Mouse (Mus musculus) fibroblast of lung, adult 2 months (primary cell): ENCODE results near the gene Hnrnpa3.
"Not testable (repeated sequence)": the region's sequence is repeated elsewhere in the genome, so short reads cannot be mapped to it uniquely, and the experiment has no call there.

Source experiments
- DNase-seq: peaks from one replicate; pipeline ENCODE4 v3.0.0-alpha.2; 2011; ENCODE audit warnings: low read depth

Hnrnpa3 gene

DNA sequence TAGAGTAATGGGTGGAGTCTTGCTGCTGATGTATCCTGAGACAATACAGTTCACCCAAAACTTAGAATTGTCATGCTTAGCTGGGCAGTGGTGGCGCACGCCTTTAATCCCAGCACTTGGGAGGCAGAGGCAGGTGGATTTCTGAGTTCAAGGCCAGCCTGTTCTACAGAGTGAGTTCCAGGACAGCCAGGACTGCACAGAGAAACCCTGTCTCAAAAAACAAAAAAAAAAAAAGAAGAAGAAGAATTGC lies 22.1 kb upstream of the Hnrnpa3 start:
- not testable (repeated sequence) for DNase-seq

DNA sequence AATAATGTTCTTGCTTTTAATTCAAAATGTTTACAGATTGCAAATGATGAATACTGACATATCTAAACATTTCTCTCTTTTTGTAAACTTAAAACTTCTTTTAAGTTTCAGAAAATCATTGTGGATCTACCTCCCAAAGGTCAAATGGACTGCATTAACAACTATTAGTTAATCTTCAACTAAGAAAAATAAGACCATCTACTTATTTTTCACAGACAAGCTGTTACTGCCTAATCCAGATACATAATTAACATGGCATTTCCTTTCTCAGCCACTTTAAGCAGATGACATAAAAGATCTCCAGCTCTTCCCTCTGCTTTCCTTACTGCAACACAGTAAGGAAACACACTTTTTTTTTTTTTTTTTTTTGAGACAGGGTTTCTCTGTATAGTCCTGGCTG lies 21.7 kb upstream of the Hnrnpa3 start:
- no peak for DNase-seq

DNA sequence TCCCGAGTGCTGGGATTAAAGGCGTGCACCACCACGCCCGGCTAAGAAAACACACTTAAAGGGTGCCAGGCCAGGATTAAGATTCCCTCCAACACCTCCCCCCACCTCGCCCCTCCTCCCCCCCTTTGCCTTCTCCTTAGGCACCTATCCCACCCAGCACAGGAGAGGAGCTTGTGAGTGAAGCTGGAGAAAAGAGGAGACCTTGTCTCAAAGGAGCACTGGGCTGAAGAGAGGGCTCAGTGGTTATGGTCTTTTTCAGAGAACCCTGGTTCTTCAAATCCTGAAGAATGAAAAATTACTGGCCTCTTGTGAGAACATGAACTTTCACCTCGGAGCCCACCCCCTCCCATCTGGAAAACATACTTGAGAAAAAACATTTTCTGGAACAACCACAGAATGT lies 21.2 kb upstream of the Hnrnpa3 start:
- DNase-seq, result not testable (repeated sequence)

DNA sequence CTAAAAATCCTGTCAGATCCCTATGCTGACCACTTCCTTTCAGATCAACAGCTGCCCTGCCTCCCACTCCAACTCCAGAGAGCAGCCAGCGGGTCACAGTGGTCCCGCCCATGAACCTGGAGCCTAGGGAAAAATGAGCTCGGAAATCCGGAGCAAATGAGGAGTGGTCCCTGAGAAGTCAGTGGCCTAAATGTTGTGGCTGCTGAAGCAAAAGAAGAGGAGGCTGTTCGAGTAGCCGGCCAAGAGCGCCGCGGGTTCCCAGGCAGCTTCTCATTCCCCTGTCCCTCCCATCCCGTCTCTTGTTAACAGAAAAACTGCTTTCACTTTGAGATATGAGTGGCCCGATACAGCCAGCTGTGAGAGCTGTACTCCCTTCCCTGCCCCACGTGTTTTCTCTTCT lies 19.5 kb upstream of the Hnrnpa3 start:
- DNase-seq, result not testable (repeated sequence)

DNA sequence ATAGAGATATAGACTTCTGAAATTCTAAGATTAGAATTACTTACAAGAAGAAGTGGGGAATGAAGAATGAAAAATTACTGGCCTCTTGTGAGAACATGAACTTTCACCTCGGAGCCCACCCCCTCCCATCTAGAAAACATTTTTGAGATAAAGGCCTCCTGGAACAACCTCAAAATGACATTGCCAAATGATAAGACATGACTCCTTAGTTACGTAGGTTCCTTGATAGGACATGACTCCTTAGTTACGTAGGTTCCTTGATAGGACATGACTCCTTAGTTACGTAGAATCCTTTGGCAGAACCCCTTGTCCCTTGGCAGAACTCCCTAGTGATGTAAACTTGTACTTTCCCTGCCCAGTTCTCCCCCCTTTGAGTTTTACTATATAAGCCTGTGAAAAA lies 16.7 kb upstream of the Hnrnpa3 start:
- not testable (repeated sequence) for DNase-seq

DNA sequence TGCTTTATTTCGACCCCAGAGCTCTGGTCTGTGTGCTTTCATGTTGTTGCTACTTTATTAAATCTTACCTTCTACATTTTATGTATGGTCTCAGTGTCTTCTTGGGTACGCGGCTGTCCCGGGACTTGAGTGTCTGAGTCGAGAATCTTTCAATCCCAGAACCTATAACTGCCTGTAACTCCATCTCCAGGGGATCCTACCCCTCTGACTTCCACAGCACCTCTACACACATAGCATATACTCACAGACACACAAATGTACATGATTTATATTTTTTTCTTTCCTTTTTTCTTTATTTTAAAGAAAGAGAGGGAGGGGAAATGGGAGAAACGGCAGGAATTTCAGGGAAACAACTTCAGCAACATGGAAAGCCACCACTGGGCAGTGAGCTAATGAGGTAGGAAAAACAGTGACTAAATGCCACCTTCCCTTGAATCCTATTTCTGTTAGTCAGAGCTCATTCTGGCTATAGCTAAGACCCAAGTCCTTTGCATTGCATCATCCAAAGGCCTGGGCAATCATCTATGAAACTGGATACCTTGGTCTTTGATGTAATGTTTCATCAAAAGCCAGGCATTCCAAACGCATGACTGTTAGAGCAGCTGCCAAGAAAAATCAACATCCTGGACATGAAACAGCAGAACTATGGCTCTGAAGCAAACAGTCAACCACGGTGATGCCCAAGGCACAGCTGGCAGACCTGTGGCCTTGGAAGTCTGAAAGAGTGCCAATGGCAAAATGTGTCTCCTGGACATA lies 16.1 kb upstream of the Hnrnpa3 start:
- peak; percentile 89 for DNase-seq

DNA sequence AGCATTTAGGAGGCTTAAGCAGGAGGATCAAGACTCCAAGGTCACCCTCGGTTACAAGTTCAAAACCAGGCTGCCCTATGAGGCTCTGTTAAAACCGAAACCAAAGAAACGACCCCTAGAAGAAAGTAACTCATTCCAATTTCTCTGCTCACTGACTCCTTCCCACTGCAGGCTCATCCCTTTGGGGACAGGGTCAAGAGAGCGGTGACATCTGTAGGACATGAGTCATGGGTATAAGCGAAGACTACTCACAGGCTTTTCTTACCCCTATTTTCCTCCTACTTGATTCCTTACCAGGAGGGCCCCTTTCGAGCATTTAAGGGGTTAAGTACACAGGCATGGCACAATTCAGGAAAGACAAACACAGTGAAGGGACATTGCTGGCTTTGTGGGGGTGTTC lies 15.1 kb upstream of the Hnrnpa3 start:
- no peak for DNase-seq

DNA sequence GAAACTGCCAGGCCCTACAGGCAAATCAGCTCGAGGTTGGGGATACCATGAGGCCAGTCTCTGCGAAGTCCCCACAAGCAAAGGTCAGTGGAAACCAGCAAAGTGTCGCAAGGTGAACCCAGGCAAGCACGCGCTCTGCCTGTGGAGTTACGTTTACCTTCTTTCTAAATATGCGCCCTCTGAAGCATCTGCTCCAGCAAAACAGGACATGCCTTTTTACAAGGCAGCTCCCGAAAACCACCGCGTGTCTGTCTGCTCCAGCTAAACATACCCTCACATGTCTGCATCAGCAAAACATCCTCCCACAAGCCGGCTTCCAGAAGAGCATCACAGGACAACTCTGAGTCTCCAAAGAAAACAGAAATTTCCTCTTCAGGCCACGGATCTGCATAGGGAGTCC lies 13.8 kb upstream of the Hnrnpa3 start:
- DNase-seq, result no peak

DNA sequence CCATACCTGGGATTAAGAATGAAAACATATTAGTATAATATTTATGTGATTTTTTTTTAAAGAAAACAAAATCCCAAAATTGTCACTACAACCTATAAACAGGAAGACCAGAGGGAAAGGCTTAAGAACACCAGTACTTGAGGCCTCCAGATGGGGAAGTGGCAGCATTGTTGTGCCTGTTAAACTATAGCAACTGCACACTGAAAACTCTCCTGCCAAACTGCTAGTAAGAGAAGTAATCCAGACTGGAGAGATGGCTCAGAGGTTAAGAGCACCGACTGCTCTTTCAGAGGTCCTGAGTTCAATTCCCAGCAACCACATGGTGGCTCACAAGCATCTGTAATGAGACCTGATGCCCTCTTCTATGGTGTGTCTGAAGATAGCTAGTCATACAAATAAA lies 8.6 kb upstream of the Hnrnpa3 start:
- no peak for DNase-seq

DNA sequence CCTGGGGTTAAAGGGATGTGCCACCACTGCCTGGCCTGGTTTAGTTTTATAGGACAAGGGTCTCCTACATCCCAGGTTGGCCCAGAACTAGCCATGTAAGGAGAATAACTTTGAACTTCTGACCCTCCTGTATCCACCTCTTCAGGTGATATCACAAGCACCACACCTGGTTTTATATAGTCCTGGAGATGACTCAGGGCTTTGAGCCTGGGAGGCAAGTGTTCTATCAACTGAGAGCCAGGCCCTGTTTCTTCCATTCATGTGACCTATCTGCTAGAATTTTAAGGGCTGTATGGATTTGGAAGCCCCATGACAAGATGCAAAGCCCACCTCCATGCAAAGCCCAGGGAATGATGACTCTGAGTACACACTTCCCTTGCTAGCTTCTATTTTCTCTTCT lies 5.9 kb upstream of the Hnrnpa3 start:
- DNase-seq, result no peak

DNA sequence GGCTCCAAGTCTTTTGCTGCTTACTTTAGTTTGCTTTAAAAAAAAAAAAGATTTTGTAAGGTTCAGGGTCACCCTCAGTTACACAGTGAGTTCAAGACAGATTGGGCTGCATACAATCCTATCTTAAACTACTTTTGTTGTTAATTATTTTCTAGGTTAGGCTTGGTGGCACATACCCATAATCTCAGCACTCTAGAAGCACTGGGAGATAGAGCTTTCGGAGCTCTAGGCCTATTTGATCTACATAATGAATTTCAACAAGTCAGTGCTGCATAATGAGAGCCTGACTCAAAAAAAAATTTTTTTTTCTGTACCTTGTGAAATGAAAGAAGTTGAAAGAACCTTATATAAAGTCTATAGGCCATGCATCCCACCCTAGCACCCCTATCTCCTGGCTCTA lies 4.4 kb upstream of the Hnrnpa3 start:
- DNase-seq, result no peak

DNA sequence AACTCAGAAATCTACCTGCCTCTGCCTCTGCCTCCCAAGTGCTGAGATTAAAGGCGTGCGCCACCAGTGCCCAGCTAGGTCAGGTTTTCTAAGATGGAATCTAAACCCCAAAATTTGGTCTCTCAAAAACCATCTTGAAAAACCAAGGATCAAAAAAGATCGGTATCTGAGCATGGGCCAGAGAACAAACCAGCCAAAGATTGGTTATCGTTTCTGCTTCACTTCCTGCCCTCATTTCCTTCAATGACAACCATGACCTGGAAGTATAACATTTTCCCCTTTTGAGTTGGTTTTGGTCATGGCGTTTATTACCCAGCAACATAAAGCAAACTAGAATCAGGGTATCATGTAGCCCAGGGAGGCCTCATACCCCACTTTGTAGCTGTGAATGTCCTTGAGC lies 2.1 kb upstream of the Hnrnpa3 start:
- DNase-seq, result no peak

DNA sequence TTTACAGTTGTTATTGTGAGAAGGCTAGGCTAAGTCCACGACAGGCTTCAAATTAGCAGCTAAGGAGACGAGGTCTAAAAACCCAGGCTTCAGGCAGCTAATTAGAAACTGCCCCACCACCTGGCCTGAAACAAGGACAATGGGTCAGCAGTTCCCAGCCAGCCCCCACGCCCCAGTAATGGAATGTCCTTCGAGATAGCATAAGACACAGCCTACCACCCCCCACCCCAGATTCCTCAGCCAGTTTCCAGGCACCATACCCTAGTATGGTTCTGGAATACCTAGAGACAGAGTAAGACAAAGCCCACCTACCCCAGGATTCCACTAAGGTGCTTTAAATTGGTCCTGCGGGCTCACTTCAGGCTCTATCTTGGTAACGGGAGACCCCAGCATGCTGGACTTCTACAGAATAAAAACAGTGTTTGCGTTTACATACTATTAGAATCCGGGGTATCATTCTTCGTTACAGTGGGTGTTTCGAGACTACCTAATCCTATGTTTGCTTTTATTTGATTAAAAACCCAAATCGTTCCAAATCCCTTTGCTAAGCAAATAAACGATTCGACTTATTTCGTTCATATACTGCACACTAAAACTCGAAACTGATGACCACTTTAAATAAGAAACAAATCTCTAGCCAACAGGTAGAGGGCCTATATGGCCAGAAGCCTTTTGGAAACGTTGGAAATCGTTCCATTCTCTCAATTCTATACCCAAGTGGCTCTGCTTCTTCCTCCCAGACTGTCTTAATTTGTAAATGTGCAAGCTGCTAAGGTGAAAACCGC lies 962 bp upstream of the Hnrnpa3 start:
- DNase-seq, result no peak

DNA sequence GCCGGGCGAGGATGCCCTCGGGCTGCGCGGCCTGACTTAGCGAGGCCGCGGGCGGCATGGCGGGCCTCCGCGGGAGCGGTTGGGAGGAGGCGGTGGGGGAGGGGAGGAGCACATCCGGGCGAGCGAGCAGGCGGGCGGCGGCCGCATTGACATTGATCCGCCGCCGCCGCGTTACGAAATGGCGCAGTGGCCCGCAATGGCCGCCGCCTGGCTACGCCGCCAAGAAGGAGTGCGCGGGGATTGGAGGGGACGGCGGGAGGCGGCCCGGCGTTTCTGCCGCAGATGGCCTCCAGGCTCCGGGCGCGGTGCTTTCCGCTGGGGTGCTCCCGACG lies 534 bp downstream of the Hnrnpa3 start:
- DNase-seq, result peak; percentile 38

DNA sequence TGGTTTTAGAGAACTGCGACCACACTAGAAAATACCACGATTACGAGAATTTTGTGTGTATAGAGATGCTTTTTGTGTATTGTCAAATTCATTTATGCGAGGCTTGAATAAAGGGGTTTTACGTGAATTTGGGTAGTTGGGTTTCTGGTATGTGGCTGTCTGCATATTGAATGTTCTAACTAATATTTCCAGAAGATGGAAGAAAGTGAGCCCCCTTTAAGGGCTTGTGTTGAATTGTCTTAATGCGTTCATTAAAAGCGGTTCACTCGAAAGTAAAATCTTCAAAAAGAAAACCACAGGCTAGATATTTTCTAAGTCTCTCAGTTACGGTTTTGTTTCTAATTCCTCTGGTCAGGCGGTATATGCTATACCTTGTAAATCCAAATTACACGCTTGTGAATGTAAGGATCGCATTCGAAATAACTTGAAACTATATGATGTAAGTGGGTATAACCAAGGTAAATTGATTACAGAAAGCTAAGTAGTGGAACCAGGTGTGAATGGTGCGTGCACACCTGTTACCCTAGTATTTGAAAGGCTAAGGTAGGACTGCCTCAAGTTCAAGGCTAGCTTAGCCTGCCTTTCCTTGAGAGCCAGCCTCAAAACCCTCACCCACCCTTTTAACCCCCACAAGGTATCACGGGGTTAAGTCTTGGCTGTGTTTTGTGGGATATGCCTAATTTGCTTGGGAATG lies 1.3 kb downstream of the Hnrnpa3 start:
- DNase-seq, result no peak

DNA sequence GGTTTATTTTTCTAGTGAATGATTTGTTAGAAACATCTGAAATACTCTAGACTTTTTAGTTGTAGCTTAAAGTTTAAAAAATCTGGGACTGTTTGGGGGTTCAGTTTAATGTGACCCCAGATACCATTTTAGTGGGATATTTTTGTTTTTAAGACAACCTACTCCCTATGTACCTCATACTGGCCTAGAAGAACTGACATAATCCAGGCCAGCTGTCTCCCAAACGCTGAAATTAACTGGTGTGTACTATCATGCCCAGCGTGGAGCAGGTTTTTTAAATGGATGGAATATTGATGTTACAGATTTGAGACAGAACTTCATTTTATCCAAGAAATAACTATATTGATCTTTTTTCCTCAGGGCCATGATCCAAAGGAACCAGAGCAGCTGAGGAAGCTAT lies 2.0 kb downstream of the Hnrnpa3 start:
- DNase-seq, result no peak

DNA sequence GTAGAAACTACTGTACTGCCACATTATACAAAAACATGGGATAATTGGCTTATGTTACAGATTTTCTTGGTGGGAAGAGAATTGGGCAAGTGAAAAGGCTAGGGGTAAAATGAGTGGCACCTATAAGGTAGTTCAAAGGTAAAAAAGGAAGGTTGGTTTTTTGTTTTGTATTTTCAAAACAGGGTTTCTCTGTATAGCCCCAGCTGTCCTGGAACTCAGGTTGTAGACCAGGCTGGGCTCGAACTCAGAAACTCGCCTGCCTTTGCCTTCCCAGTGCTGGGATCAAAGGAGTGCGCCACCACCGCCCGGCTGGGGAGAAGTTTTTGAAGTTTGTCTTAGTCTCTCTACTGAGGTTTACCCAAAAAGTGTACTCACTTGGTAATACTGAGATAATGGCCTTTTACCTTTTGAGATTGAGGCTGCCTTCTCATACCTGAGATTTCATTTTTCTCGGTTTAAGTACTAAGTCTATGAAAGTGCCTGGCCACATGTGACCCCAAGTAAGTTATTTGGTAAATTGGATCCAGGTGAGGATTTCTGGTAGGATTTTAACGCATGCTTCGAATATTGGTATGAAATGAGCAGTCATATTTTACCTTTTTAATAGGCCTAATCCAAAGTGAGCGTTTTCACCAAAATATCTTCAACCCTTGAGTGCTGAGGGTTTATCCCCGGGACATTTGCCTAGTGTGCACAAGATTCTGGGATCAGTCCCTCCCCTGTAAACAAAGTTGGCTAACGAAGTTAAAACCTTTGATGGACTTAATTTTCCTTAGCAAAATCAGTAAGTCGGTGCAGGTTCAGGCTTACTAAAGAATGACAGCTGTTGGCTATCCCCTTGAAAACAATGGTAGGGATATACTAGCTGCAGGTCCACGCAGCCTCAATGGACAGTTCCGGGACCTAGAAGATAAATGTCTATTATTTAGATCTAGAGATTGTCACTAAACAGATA lies 10.7 kb downstream of the Hnrnpa3 start:
- DNase-seq, result no peak

DNA sequence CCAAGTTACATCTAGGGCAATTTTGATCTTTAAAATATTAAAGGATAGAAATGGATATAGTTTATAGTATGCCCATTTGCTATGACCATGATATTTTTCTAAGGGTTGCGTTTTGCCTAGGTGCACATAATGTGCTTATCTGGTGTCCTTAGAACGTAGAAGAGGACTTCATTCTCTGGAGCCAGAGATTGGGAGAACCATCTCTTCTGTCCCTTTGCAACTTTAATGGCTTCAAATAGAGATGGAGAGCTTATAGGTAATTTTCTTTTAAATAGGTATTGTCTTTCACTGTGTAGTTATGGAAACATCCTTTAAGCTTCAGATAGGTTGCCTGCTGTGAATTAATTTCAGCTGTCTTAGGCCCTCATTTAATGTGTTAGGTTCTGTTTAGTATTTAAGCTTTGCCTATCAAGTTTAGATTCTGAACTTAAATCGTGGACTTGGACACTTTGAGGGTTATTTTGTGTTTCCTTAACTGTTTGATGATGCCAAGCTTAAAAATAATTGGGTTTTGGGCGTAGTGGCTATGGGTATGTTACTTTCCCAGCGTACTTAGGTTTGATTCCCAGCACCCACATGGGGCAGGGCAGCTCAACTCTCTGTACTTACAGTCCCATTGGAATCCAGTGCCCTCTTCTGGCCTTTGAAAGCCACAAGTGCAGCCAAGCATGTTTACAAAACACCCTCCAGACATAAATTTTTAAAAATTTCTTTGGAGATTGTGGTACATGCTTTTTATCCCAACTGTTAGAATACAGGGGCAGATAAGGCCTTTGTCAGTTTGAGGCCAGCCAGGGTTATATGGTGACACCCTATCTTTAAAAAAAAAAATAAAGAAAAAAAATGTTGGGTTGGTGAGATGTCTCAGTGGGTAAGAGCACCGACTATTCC lies 11.6 kb downstream of the Hnrnpa3 start:
- no peak for DNase-seq

DNA sequence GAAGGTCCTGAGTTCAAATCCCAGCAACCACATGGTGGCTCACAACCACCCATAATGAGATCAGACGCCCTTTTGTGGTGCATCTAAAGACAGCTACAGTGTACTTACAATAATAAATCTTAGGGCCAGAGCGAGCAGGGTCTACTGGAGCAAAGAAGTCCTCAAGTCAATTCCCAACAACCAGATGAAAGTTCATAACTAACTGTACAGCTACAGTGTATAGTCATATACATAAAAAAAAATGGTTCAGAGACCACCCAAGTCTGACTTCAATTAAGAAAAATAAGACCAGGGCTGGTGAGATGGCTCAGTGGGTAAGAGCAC lies 12.2 kb downstream of the Hnrnpa3 start:
- DNase-seq, result no peak

DNA sequence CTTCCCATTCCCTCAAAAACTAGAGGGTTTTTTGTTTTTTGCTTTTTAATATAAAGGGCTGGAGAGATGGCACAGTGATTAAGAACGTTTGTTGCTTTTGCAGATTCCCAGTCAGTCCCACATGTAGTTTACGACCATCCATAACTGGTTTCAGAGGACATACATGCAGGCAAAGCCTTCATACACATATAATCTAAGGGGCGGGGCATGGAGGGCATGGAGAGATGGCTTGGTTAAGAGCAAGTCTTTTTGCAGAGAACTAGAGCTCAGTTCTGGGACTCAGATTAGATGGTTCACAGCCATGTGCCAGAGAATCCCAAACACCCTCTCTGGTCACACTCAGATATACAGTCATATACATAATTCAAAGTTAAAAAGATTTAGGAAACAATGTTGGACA lies 13.5 kb downstream of the Hnrnpa3 start:
- DNase-seq, result no peak

DNA sequence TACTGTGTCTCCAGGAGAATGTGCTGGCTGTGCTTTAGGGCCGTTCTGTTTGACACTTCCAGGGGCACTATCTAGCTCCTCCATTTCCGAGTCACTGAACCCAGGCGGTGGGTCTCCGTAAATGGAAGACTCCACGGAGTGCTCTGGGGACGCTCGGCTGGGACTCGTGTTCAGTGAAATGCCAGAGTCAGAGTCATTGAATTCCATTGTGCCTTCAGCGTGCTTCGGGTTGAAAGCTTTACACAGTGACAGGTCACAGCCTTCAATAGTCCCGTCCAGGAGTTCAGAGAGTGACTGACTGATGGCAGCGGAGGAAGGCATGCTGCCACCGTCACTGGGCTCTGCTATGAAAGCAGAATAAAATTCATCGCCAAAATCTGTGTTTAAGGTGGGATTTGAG lies 17.5 kb downstream of the Hnrnpa3 start:
- no peak for DNase-seq

DNA sequence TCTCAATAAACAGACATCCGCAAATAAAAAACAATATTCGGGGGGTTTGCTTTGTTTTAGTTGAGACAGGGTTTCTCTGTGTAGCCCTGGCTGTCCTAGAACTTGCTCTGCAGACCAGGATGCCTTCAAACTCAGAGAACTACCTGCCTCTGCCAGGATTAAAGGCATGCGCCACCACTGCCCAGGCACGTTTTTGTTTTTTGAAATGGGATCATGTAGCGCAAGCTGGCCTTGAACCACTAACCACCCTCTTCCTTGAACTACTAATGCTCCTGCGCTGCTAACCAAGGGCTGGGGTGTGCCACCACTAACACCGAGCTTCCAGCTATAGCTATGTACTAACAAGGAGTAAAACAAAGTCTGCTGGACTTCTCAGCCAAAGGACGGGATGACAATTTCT lies 20.9 kb downstream of the Hnrnpa3 start:
- no peak for DNase-seq
